Mouse (Mus musculus) myocyte (in vitro differentiated cells): ENCODE data around the gene Cnot8.

Experiments used
- MAX ChIP-seq: IDR thresholded peaks from one replicate; pipeline ENCODE4 v1.6.1; 2011; ENCODE audit warnings: low read depth, mild to moderate bottlenecking, control low read depth
- MYOD1 ChIP-seq, 3 experiments: IDR thresholded peaks; one replicate each; pipeline ENCODE4 v1.6.1; 2011; ENCODE audit warnings: control low read depth in 2 of 3, low read depth in 2 of 3, mild to moderate bottlenecking in 2 of 3, moderate library complexity in 1 of 3; ENCODE audit not compliant: insufficient read length in 2 of 3, control insufficient read depth in 1 of 3
- MYOG ChIP-seq, 3 experiments: IDR thresholded peaks; one replicate each; pipeline ENCODE4 v1.6.1; 2011; ENCODE audit warnings: control low read depth in 2 of 3, low read depth in 2 of 3, mild to moderate bottlenecking in 2 of 3; ENCODE audit not compliant: insufficient read length in 2 of 3, control insufficient read depth in 1 of 3, insufficient read depth in 1 of 3
- POLR2A ChIP-seq: IDR thresholded peaks from one replicate; pipeline ENCODE4 v1.6.1; 2011; ENCODE audit warnings: low read depth, mild to moderate bottlenecking, control low read depth, moderate library complexity; ENCODE audit not compliant: insufficient read length
- POLR2AphosphoS2 ChIP-seq: IDR thresholded peaks from one replicate; pipeline ENCODE4 v1.6.1; 2011; ENCODE audit warnings: low read depth, control low read depth; ENCODE audit not compliant: insufficient read length
- REST ChIP-seq: IDR thresholded peaks from one replicate; pipeline ENCODE4 v1.6.1; 2011; ENCODE audit warnings: mild to moderate bottlenecking, control low read depth, moderate library complexity; ENCODE audit not compliant: insufficient read depth, insufficient read length
- SRF ChIP-seq: IDR thresholded peaks from one replicate; pipeline ENCODE4 v1.6.1; 2011; ENCODE audit warnings: low read depth; ENCODE audit not compliant: control insufficient read depth, insufficient read length
- TCF12 ChIP-seq: IDR thresholded peaks from one replicate; pipeline ENCODE4 v1.6.1; 2011; ENCODE audit warnings: mild to moderate bottlenecking, control low read depth; ENCODE audit not compliant: poor library complexity, insufficient read depth, severe bottlenecking
- USF1 ChIP-seq: IDR thresholded peaks from one replicate; pipeline ENCODE4 v1.6.1; 2011; ENCODE audit warnings: low read depth, mild to moderate bottlenecking, control low read depth, moderate library complexity

DNA sequence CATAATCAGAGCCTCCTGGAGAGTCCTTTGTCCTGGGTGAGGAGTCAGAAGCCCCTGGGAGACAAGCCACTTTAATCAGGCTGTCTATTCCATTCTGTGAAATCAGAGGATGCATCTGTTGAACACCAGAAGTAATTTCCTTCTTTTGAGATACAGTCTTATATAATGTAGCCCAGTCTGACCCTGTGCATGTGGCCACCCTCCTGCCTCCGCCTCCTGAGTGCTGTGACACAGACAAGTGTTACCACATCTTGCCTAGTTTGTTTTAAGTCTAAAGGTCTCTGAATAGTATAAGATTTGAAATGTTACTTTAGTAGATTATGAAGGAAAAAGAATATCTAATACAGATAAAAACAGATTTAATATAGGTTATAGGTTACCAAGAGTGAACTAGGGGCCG lies 3.9 kb upstream of the Cnot8 start:
- no peak for TF ChIP-seq POLR2A
- TF ChIP-seq USF1 = no peak
- TF ChIP-seq MYOG (IDR thresholded peaks at IDR 0.05; ENCODE audit: control insufficient read depth in 1 of 3, insufficient read depth in 1 of 3, insufficient read length in 2 of 3, low read depth in 2 of 3) = no peak
- TF ChIP-seq SRF = no peak
- TF ChIP-seq REST = no peak
- TF ChIP-seq POLR2AphosphoS2 = no peak
- no peak for TF ChIP-seq MAX
- TF ChIP-seq TCF12 = no peak
- TF ChIP-seq MYOD1 (IDR thresholded peaks at IDR 0.05; ENCODE audit: control insufficient read depth in 1 of 3, insufficient read length in 2 of 3, low read depth in 2 of 3) = no peak
